Mouse (Mus musculus) forebrain, embryonic 16.5 days (tissue): ENCODE measurements around the gene Acpp. TPM values are rescaled to one million over a fixed set of nuclear protein-coding genes. Genes with fewer than 3 reads are reported as not detected.

Experiments
- ATAC-seq: fragments of 200-750 bp; cut with Nextera tagmentation; 2 replicates; pipeline ENCODE4 v1.8.0; 2017; ENCODE audit warnings: mild to moderate bottlenecking, moderate library complexity
- H3K27ac ChIP-seq: fragments of 300-500 bp; sonication (generic); 2 replicates; pipeline ENCODE4 v1.5.1; 2014; ENCODE audit warnings: low read length, control low read depth
- H3K27me3 ChIP-seq: fragments of 300-500 bp; sonication (generic); replicated peaks from 2 replicates; pipeline ENCODE4 v1.6.1; 2014; ENCODE audit warnings: low read length; ENCODE audit not compliant: control insufficient read depth, insufficient read depth
- H3K36me3 ChIP-seq: fragments of 300-500 bp; sonication (generic); 2 replicates; pipeline ENCODE4 v1.6.1; 2014; ENCODE audit not compliant: control insufficient read depth, insufficient read depth
- H3K4me1 ChIP-seq: fragments of 300-500 bp; sonication (generic); replicated peaks from 2 replicates; pipeline ENCODE4 v1.6.1; 2014; ENCODE audit warnings: low read length; ENCODE audit not compliant: control insufficient read depth, insufficient read depth
- H3K4me2 ChIP-seq: fragments of 300-500 bp; sonication (generic); 2 replicates; pipeline ENCODE4 v1.6.1; 2014; ENCODE audit warnings: mild to moderate bottlenecking, low read length, control low read depth
- H3K4me3 ChIP-seq: fragments of 300-500 bp; sonication (generic); replicated peaks from 2 replicates; pipeline ENCODE4 v1.5.1; 2014; ENCODE audit warnings: mild to moderate bottlenecking, low read length, control low read depth
- H3K9ac ChIP-seq: fragments of 300-500 bp; sonication (generic); replicated peaks from 2 replicates; pipeline ENCODE4 v1.6.1; 2014; ENCODE audit warnings: low read depth, low read length, control low read depth
- H3K9me3 ChIP-seq: fragments of 300-500 bp; sonication (generic); 2 replicates; pipeline ENCODE4 v1.6.1; 2016; ENCODE audit warnings: low read length; ENCODE audit not compliant: control insufficient read depth
- WGBS: fragments of 180-500 bp; shearing (Covaris S2); extraction: QIAGEN DNeasy Blood & Tissue Kit; methylation state at CpG from one replicate; pipeline ENCODE4 v1.1.7; 2014; 5-methylcytosine and 5-hydroxymethylcytosine counted together
- polyA plus RNA-seq: library from polyadenylated mRNA; unstranded; fragments of >200 nt; fragmentation: Nextera tagmentation; extraction: Ambion mirVana; gene quantifications from 2 replicates; pipeline ENCODE4 v1.2.1, GENCODE M21; 2015

Acpp gene
- polyA plus RNA-seq, 1 experiment from 2014 or later = 0.28 TPM

DNA sequence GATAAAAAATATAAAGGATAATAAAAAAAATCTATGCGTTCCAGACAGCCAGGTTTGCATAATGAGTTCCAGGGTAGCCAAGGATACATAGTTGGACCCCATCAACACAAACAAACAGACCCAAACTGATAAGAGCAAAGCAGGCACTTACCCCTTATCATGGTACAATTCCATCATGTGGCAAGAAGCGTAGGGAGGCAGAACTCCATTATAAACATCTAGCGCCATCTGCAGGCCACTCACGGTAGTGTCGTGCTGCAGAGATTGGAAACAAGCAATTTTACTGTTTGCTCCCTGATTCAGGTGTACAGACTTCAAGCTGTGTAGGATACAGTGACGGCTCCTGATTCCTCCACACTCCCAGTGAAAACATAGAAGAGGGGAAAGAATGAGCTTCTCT lies 30.8 kb downstream of the Acpp start:
- Histone ChIP-seq H3K36me3 (no peaks in the 10 kb centered on the region), H3K27ac (no peak overlapping the region), H3K27me3 (no peaks in the 10 kb centered on the region), H3K4me3 (no peak overlapping the region), H3K9me3 (no peaks in the 10 kb centered on the region), H3K4me1 (no peaks in the 10 kb centered on the region), H3K4me2 (no peak overlapping the region), H3K9ac (no peak overlapping the region)
- ATAC-seq = 0 out of 2 replicates have a peak, but pooled peaks have one; percentile 26
- WGBS = 13% methylated on average over 6 of the region's 6 CpGs

DNA sequence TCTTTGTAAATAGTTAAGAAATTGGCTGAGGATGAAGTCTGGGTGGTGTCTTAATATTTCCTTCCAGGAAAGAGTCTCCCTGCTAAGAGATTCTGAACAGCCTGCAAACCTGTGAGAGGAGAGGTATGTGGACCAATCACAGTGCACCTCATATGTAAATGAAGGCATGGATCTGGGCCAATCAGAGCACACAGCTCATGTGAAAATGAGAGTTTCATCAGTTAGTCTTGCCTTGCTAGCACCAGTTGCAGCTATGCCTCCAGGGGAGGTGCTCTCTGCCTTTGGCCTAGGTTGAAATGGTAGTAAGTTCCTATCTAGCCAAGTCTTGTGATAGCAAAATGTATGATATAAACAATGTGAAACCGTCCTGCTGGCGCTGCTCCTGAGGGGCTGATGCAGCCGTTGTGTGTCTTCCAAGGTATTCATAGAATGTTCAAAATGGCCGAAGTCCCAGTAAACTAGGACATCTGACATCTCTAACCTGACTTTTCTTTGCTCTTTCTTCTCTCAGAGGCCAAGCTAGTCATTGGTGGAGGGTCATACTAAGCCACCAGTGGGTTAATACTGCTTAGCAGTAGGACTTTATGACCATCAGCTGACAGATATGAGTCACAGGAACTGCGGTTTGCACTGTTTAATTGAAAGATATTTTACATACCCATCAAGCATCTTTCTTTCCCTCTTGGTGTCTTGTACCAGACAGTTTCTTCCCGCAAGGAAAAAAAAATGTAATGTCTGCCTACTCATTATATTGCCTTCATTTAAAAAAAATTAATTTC lies 32.0 kb downstream of the Acpp start:
- Histone ChIP-seq H3K4me1 (no peaks in the 10 kb centered on the region), H3K36me3 (no peaks in the 10 kb centered on the region), H3K4me2 (no peak overlapping the region), H3K9ac (no peak overlapping the region), H3K27ac (no peak overlapping the region), H3K27me3 (no peaks in the 10 kb centered on the region), H3K9me3 (no peaks in the 10 kb centered on the region), H3K4me3 (no peak overlapping the region)
- ATAC-seq = no peak
- 94% methylated on average over 6 of the region's 6 CpGs for WGBS

GRCm38 (mm10) chr9:104304800-104305199 lies 32.7 kb downstream of the Acpp start:
- H3K4me3 ChIP-seq = no peak overlapping the region
- 84% methylated on average over 10 of the region's 10 CpGs for WGBS
- no peaks in the 10 kb centered on the region for H3K36me3 ChIP-seq
- H3K27ac ChIP-seq = no peak overlapping the region
- H3K9ac ChIP-seq = no peak overlapping the region
- H3K27me3 ChIP-seq = no peaks in the 10 kb centered on the region
- H3K4me1 ChIP-seq = no peaks in the 10 kb centered on the region
- ATAC-seq = no peak
- H3K4me2 ChIP-seq = no peak overlapping the region
- no peaks in the 10 kb centered on the region for H3K9me3 ChIP-seq

DNA sequence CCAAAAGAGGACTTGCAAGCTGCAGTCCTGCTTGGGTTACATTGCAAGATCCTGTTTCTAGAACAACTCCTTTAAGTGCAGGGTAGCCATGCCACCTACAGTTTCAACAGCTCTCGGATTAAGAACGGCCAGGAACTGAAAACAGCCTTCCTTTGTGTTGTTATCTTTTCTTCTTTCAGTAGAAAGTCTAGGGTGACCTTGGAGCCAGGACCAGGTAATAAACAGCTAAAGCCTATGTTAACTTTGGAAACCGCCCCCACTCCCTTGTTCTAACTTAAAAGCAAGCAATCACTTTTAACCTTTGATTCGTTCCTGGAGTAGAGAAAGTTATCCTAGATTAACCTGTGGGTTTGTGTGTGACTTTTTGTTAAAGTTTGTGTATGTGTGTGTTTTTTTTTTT lies 33.2 kb downstream of the Acpp start:
- Histone ChIP-seq H3K27me3 (no peaks in the 10 kb centered on the region), H3K4me3 (no peak overlapping the region), H3K9ac (no peak overlapping the region), H3K27ac (no peak overlapping the region), H3K4me1 (no peaks in the 10 kb centered on the region), H3K9me3 (no peaks in the 10 kb centered on the region), H3K36me3 (no peaks in the 10 kb centered on the region), H3K4me2 (no peak overlapping the region)
- ATAC-seq = no peak
- WGBS = 82% methylated on average over 4 of the region's 4 CpGs

GRCm38 (mm10) chr9:104300569-104300968 lies 37.0 kb downstream of the Acpp start:
- Histone ChIP-seq H3K4me1 (no peaks in the 10 kb centered on the region), H3K9ac (no peak overlapping the region), H3K27me3 (no peaks in the 10 kb centered on the region), H3K36me3 (no peaks in the 10 kb centered on the region), H3K9me3 (no peaks in the 10 kb centered on the region), H3K27ac (no peak overlapping the region), H3K4me3 (no peak overlapping the region), H3K4me2 (no peak overlapping the region)
- no peak for ATAC-seq
- 83% methylated on average over 12 of the region's 12 CpGs for WGBS

DNA sequence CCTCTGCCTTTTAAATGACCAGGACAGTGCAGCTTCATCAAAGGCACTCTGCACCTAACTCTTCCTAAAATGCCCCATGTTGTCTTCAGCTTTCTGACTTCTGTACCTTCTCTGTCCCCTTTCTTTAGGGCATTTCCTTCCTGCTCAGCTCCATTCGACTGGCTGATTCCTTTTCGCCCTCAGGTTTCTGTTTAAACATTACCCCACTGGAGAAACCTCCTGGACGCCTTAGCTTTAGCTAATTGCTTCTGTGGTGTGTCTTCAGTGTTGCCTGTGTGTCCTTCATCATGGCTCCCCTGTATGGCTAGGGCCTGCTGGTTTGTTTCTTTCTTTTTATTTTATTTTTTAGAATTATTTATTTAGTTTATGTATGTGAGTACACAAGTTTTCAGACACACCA lies 40.5 kb downstream of the Acpp start:
- Histone ChIP-seq H3K27ac (no peak overlapping the region), H3K4me2 (no peak overlapping the region), H3K27me3 (no peaks in the 10 kb centered on the region), H3K9me3 (no peaks in the 10 kb centered on the region), H3K4me3 (no peak overlapping the region), H3K4me1 (no peaks in the 10 kb centered on the region), H3K9ac (no peak overlapping the region), H3K36me3 (no peaks in the 10 kb centered on the region)
- 85% methylated on average over 3 of the region's 3 CpGs for WGBS
- no peak for ATAC-seq

DNA sequence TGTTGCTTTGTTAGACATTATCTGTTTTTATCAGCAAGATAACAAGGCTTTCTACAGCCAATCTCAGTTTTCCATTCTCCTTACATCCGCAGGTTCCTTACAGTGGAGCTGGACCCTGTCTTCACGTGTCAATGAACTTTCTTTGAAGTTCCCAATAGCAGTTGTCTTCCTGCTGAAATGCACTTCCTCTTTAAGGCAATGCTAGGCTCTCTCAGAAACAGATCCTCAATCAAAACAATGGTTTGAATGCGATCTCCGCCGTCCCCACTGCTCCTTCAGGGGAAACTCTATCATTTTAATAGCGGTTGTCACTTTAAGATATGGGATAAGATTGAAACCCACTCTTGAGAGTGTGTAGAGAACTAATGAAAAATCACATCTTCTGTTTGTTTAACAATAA lies 52.6 kb downstream of the Acpp start:
- no peaks in the 10 kb centered on the region for H3K27me3 ChIP-seq
- WGBS = 81% methylated on average over 6 of the region's 6 CpGs

GRCm38 (mm10) chr9:104282536-104282935 lies 55.0 kb downstream of the Acpp start:
- Histone ChIP-seq H3K4me2 (no peak overlapping the region), H3K9ac (no peak overlapping the region), H3K27me3 (no peaks in the 10 kb centered on the region), H3K36me3 (no peaks in the 10 kb centered on the region), H3K4me1 (no peaks in the 10 kb centered on the region), H3K9me3 (no peaks in the 10 kb centered on the region), H3K27ac (no peak overlapping the region), H3K4me3 (no peak overlapping the region)
- WGBS = 19% methylated on average over 8 of the region's 8 CpGs
- no peak for ATAC-seq

More for the DNA sequence above, 52.6 kb downstream of the Acpp start:
- Histone ChIP-seq H3K4me2 (no peak overlapping the region), H3K4me1 (no peaks in the 10 kb centered on the region), H3K9me3 (no peaks in the 10 kb centered on the region), H3K27ac (no peak overlapping the region), H3K36me3 (no peaks in the 10 kb centered on the region), H3K4me3 (no peak overlapping the region), H3K9ac (no peak overlapping the region)
- no peak for ATAC-seq

DNA sequence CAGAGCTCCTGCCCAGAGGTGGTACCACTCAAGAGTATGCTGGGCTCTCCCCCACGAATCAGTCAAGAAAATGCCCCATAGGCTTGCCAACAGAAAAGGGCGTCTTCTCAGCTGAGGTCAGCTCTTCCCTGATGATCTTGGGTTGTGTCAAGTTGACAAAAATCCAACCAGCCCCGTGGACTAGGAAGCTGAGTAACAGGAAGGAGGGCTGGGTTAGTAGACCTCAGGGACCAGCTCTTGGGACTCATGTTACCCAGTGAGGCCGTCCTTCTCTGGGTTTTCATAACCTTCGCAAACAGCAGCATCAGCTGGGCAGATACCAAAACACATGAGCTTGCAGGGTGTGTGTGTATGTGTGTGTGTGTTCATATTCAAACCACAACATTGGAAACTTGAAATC lies 55.8 kb downstream of the Acpp start:
- ATAC-seq = no peak
- no peaks in the 10 kb centered on the region for H3K9me3 ChIP-seq
- no peaks in the 10 kb centered on the region for H3K4me1 ChIP-seq
- H3K9ac ChIP-seq = no peak overlapping the region
- H3K4me3 ChIP-seq = no peak overlapping the region
- H3K27me3 ChIP-seq = no peaks in the 10 kb centered on the region
- H3K4me2 ChIP-seq = no peak overlapping the region
- WGBS = 89% methylated on average over 5 of the region's 5 CpGs
- no peaks in the 10 kb centered on the region for H3K36me3 ChIP-seq
- H3K27ac ChIP-seq = no peak overlapping the region
